Mouse (Mus musculus) limb, embryonic 13.5 days (tissue): Measurements from ENCODE around the gene Ifih1. TPM values are rescaled to one million over a fixed set of nuclear protein-coding genes. Genes with fewer than 3 reads are reported as not detected.

Experiments
- ATAC-seq: fragments of 200-750 bp; cut with Nextera tagmentation; 2 replicates; pipeline ENCODE4 v1.8.0; 2017; ENCODE audit warnings: low read depth, moderate number of reproducible peaks, moderate TSS enrichment; ENCODE audit not compliant: low FRiP score
- H3K27ac ChIP-seq: fragments of 300-500 bp; sonication (generic); 2 replicates; pipeline ENCODE4 v1.5.1; 2015; ENCODE audit warnings: inconsistent platforms, mild to moderate bottlenecking, moderate library complexity
- H3K27me3 ChIP-seq: fragments of 300-500 bp; sonication (generic); 2 replicates; pipeline ENCODE4 v1.6.1; 2015; ENCODE audit warnings: mild to moderate bottlenecking, inconsistent platforms
- H3K36me3 ChIP-seq: fragments of 300-500 bp; sonication (generic); 2 replicates; pipeline ENCODE4 v1.6.1; 2015; ENCODE audit warnings: inconsistent platforms, mild to moderate bottlenecking, moderate library complexity
- H3K4me1 ChIP-seq: fragments of 300-500 bp; sonication (generic); 2 replicates; pipeline ENCODE4 v1.6.1; 2015; ENCODE audit warnings: inconsistent platforms
- H3K4me2 ChIP-seq: fragments of 300-500 bp; sonication (generic); replicated peaks from 2 replicates; pipeline ENCODE4 v1.6.1; 2015; ENCODE audit warnings: inconsistent platforms, mild to moderate bottlenecking, moderate library complexity
- H3K4me3 ChIP-seq: fragments of 300-500 bp; sonication (generic); 2 replicates; pipeline ENCODE4 v1.5.1; 2015; ENCODE audit warnings: moderate library complexity, mild to moderate bottlenecking, inconsistent platforms
- H3K9ac ChIP-seq: fragments of 300-500 bp; sonication (generic); 2 replicates; pipeline ENCODE4 v1.6.1; 2015; ENCODE audit warnings: mild to moderate bottlenecking, inconsistent platforms
- H3K9me3 ChIP-seq: fragments of 300-500 bp; sonication (generic); 2 replicates; pipeline ENCODE4 v1.6.1; 2016; ENCODE audit warnings: inconsistent platforms
- WGBS: fragments of 180-500 bp; shearing (Covaris S2); methylation state at CpG from one replicate; pipeline ENCODE4 v1.1.7; 2015; 5-methylcytosine and 5-hydroxymethylcytosine counted together
- polyA plus RNA-seq: library from polyadenylated mRNA; unstranded; fragments of >200 nt; fragmentation: Nextera tagmentation; extraction: Ambion mirVana; gene quantifications from 2 replicates; pipeline ENCODE4 v1.2.1, GENCODE M21; 2015

The Ifih1 gene
- polyA plus RNA-seq, 1 experiment from 2014 or later: 1.6 TPM

DNA sequence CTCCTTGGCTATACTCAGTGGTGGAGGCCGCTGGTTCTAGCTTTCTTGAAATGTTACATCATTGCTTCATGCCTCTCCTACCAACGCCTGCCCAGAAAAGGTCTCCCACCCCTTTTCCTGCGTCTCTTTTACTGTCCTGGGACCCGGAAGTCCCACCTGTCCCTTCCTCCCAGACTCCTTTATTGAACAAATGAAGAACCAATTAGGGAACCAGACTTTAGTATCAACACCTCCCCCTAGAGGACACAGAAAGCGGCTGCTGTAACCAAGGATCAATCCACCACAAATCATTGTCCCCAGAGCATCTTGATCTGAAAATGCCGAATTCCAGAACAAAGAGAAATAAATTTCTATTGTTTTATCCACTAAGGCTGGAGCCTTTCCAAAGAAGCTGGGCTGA is 14.5 kb upstream of the Ifih1 start:
- Histone ChIP-seq H3K4me2 (no peak overlapping the region), H3K27me3 (peaks cover 24% of the 10 kb centered on the region), H3K36me3 (no peaks in the 10 kb centered on the region), H3K4me1 (no peaks in the 10 kb centered on the region), H3K9me3 (no peaks in the 10 kb centered on the region), H3K4me3 (no peak overlapping the region), H3K27ac (no peak overlapping the region), H3K9ac (no peak overlapping the region)
- ATAC-seq: no peak
- 48% methylated on average over 6 of the region's 6 CpGs for WGBS

DNA sequence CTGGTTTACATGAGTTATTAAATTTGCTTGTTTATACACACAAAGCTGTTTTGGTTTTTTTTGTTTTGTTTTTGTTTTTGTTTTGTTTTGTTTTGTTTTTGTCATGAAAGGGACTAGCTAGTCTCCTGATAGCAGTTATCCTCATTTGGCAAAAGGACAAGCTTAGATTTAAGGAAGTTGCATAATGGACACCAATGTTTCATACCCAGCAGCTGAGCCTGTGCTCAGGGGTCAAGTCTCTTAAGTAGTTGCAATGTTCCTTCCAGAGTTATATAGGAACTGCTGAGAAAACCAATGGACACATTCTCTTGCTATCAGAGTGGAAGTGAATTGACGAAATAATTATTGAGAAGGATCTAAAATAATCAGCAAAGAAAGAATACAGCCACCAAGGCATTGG is 10.0 kb upstream of the Ifih1 start:
- H3K9ac ChIP-seq: no peak overlapping the region
- H3K4me2 ChIP-seq: no peak overlapping the region
- no peaks in the 10 kb centered on the region for H3K27me3 ChIP-seq
- no peak for ATAC-seq
- no peak overlapping the region for H3K27ac ChIP-seq
- 65% methylated on average over 1 of the region's 1 CpGs for WGBS
- no peaks in the 10 kb centered on the region for H3K9me3 ChIP-seq
- H3K36me3 ChIP-seq: no peaks in the 10 kb centered on the region
- H3K4me1 ChIP-seq: no peaks in the 10 kb centered on the region
- H3K4me3 ChIP-seq: no peak overlapping the region

DNA sequence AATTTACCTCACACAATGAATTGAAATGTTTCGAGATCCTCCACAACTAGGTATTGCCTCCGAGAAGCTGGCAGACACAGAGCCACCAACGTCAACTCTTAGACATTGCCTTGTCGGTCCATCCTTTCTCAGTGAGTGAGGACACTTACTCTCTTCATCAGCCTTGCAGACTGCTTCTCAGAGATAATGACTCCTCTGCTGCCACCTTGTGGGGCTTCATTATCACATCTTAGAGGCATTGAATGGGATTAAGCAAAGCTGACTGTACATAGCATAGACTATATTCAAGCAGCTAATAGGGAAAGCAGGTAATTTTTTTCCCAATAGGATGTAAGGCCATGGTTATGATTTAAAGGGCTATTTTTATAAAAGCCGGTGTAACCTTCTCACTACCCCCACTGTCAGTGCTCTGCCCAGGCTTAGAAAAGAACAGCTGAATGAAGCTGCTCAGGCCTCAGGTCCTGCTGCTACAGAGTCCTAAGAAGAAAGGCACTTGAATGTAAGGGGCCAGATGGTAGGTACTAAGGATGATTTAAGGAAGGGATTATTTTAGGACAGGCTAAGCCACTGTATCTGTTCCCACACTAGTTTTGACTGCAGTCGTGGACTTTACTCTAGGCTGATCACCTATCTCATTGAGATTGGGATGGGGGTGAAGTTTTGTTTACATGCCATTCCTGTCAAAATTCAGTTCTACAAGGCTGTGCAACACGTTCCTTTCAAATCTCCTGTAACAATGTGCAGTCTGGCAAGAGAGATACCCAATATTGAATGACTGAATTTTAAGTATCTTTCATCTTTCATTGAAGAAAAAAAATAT is 8.7 kb upstream of the Ifih1 start:
- H3K9ac ChIP-seq: no peak overlapping the region
- H3K36me3 ChIP-seq: no peaks in the 10 kb centered on the region
- 50% methylated on average over 7 of the region's 7 CpGs for WGBS
- H3K27ac ChIP-seq: no peak overlapping the region
- H3K4me2 ChIP-seq: no peak overlapping the region
- ATAC-seq: no peak
- H3K4me1 ChIP-seq: no peaks in the 10 kb centered on the region
- H3K4me3 ChIP-seq: no peak overlapping the region
- no peaks in the 10 kb centered on the region for H3K27me3 ChIP-seq
- H3K9me3 ChIP-seq: no peaks in the 10 kb centered on the region

DNA sequence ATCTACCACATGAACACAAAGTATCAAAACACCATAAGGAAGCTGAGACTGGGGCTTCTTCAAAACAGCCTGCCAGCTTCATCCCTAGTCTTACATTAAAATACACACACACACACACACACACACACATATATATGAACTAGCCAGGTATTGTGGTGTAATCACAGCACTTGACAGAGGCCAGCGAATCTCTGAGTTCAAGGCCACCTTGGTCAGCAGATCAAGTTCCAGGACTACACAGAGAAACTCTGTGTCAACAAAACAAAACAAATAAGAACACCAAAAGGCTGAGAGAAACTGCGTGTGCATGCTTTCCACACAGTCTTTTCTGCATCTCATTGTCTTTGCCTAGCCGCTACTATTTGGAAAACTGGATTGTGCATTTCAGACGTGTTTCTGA is 6.4 kb upstream of the Ifih1 start:
- WGBS: 78% methylated on average over 4 of the region's 4 CpGs

DNA sequence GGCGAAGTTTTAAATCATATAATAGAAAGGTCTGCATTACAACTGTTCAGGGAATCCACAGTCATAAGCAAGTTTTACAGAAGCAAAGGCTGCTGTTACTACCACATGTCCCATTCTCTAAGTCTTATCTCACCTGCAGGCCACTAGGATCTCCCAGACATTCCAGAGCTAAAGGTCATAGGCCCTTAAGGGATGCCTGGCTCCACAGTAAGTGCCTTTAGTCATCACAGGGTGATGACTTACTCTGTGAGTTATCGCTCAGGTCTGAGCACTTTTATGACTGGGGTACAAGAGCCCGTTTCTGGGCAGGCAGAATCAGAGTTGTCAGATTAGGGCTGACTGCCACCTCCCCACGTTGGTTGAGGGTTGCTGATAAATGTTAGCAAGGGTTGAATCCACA is 5.8 kb upstream of the Ifih1 start:
- ATAC-seq: no peak
- Histone ChIP-seq H3K9me3 (no peaks in the 10 kb centered on the region), H3K4me3 (no peak overlapping the region), H3K4me1 (peaks cover 3% of the 10 kb centered on the region; the same call in 1 of the 2 replicates), H3K9ac (no peak overlapping the region), H3K27ac (no peak overlapping the region), H3K36me3 (no peaks in the 10 kb centered on the region), H3K27me3 (no peaks in the 10 kb centered on the region), H3K4me2 (no peak overlapping the region)
- WGBS: 55% methylated on average over 4 of the region's 4 CpGs

More for the DNA sequence above, 6.4 kb upstream of the Ifih1 start:
- Histone ChIP-seq H3K4me2 (no peak overlapping the region), H3K4me3 (no peak overlapping the region), H3K27me3 (no peaks in the 10 kb centered on the region), H3K36me3 (no peaks in the 10 kb centered on the region), H3K9ac (no peak overlapping the region), H3K4me1 (no peaks in the 10 kb centered on the region), H3K9me3 (no peaks in the 10 kb centered on the region), H3K27ac (no peak overlapping the region)
- no peak for ATAC-seq

DNA sequence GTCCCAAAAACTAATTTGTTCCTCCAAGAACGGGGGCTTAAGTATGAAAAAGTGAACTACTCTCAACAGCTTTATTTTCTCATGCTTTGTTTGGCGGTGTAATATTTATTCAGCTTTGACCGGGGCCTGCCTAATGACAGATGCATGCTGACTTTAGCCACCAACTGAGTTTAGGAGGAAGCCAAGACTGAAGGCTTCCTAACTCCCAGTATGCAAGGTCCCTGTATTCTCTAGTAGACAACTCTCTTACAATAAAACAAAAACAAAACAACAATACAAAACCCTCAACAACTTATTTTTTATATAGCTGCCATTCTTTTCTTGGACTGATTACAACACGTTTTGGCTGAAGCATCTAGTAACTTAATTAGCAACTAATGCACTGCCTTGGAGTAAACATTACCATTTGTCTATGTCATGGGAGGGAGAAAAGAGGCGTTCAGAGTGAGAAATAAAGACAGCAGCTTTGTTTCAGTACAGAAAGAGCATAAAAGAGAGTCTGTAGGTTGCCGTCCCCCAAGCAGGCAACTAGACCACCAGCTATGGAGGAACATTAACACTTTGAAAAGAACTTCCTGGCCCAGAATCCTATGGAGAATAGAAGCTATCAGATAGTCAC is 725 bp upstream of the Ifih1 start:
- H3K9me3 ChIP-seq: no peaks in the 10 kb centered on the region
- H3K4me1 ChIP-seq: peaks cover 9% of the 10 kb centered on the region; the same call in 1 of the 2 replicates
- 23% methylated on average over 6 of the region's 6 CpGs for WGBS
- H3K9ac ChIP-seq: no peak overlapping the region
- peaks cover 6% of the 10 kb centered on the region; the same call in 1 of the 2 replicates for H3K27me3 ChIP-seq
- H3K36me3 ChIP-seq: no peaks in the 10 kb centered on the region
- peak overlapping the region; percentile 58 for H3K4me3 ChIP-seq
- H3K27ac ChIP-seq: no peak overlapping the region
- no peak for ATAC-seq
- H3K4me2 ChIP-seq: peak overlapping the region; percentile 71

DNA sequence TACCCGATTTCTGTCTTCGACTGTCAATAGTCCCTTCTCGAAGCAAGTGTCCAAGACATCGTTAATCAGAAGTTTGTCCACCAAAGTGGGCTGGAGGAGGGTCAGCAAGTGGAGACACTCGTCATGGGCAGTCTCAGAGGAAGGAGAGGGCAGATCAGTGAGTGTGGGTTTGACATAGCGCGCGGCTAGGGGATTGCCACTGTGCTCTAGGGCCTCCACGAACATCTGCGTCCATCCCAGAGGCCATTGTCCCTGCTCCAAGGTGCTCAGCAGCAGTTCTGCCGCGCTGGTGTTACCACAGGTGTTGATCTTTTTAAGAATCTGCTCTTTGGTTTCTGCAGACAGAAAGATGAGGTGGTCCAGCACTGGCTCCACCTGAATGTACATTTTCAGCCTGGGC is 580 bp downstream of the Ifih1 start:
- ATAC-seq: peak; percentile 30
- Histone ChIP-seq H3K36me3 (no peaks in the 10 kb centered on the region), H3K9me3 (no peaks in the 10 kb centered on the region), H3K27ac (no peak overlapping the region), H3K27me3 (peaks cover 6% of the 10 kb centered on the region; the same call in 1 of the 2 replicates), H3K4me1 (peaks cover 9% of the 10 kb centered on the region; the same call in 1 of the 2 replicates), H3K4me2 (peak overlapping the region; percentile 71), H3K9ac (peak overlapping the region; percentile 69; the same call in 1 of the 2 replicates), H3K4me3 (peak overlapping the region; percentile 58)
- 37% methylated on average over 12 of the region's 12 CpGs for WGBS

DNA sequence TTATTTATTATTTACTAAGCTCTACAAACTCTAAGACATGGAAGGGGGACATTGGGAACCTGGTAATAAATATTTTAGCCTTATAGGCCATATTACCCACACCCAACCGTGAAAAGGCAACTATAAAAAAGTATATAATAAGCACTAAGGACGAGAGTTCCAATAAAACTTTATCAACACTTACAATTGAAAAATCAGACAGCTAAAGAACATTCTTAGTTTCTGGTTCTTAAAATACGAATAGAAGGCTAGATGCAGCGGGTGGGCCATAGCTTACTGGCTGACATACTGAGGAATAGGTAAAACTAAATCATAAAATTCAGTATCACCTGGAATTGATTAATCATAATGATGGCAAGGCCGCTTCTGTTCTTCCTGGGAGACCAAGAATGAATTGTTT is 1.2 kb downstream of the Ifih1 start:
- Histone ChIP-seq H3K36me3 (no peaks in the 10 kb centered on the region), H3K4me3 (no peak overlapping the region), H3K9me3 (no peaks in the 10 kb centered on the region), H3K4me2 (no peak overlapping the region), H3K9ac (no peak overlapping the region), H3K27me3 (peaks cover 6% of the 10 kb centered on the region; the same call in 1 of the 2 replicates), H3K27ac (no peak overlapping the region), H3K4me1 (peaks cover 9% of the 10 kb centered on the region; the same call in 1 of the 2 replicates)
- WGBS: 69% methylated on average over 5 of the region's 5 CpGs
- no peak for ATAC-seq

DNA sequence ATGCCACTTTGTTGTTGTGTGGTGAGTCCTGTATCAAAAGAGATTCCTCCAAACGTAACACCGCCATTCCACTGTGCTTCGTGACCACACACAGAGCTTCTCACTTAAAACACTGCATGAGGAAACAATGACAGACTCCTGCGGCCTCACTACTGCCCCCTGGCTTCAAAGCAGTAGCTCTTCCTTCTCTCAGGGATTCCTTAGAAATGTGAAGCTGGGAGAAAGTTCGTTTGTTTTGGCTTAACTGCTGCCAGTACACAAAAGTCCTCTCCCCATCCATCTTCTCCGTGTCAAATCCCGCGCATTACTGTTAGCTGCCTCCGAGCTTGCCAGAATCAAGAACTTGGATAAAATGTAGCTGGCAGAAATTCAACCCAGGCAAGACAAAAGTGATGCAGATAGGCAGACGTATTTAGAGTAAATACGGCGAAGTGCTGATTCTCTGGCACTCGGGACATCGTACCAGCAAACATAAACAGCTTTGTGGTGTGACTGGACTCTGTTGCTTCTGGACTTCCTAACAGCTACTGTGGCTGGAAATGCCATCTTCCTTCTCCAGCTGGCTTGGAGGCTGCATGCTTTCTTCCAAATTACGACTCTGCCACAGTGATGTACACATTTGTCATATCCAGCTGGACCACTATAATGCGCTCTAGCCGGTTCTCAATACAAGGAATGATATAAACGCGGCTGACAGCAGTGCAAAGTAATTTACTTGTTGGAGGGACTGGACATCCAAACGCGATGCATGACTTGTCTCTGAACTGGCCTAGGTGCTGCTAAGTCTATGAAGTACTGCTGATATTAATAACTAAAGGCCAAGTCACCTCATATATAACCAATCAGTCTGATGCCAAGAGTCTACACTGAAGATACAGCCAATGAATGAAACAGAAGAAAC is 2.4 kb downstream of the Ifih1 start:
- H3K27me3 ChIP-seq: peaks cover 6% of the 10 kb centered on the region; the same call in 1 of the 2 replicates
- H3K27ac ChIP-seq: no peak overlapping the region
- peaks cover 9% of the 10 kb centered on the region; the same call in 1 of the 2 replicates for H3K4me1 ChIP-seq
- H3K9ac ChIP-seq: no peak overlapping the region
- ATAC-seq: no peak
- H3K36me3 ChIP-seq: no peaks in the 10 kb centered on the region
- H3K4me3 ChIP-seq: no peak overlapping the region
- WGBS: 51% methylated on average over 21 of the region's 21 CpGs
- H3K9me3 ChIP-seq: no peaks in the 10 kb centered on the region
- peak overlapping the region; percentile 19; the same call in 1 of the 2 replicates for H3K4me2 ChIP-seq

DNA sequence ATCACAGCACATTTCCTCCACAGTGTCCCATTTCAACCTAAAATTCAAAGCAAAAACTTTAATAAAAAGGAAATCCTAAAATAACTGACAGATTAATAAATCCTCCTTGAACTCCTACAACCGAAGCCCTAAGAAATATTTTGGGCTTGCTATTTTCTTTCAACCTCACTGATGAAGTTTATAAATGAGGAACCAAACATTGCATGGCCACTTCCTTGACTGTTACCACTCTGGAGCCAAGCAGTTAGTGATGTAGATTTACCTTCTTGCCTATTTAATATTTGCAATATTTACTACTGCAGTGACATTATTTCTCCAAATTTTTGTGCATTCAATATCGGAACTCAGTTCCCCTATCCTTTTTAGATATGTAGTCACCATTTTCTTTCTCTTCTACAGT is 6.2 kb downstream of the Ifih1 start:
- H3K4me2 ChIP-seq: no peak overlapping the region
- H3K4me3 ChIP-seq: no peak overlapping the region
- no peak for ATAC-seq
- no peaks in the 10 kb centered on the region for H3K4me1 ChIP-seq
- WGBS: 88% methylated on average over 2 of the region's 2 CpGs
- H3K36me3 ChIP-seq: no peaks in the 10 kb centered on the region
- no peak overlapping the region for H3K9ac ChIP-seq
- no peaks in the 10 kb centered on the region for H3K9me3 ChIP-seq
- H3K27ac ChIP-seq: no peak overlapping the region
- H3K27me3 ChIP-seq: peaks cover 6% of the 10 kb centered on the region; the same call in 1 of the 2 replicates

DNA sequence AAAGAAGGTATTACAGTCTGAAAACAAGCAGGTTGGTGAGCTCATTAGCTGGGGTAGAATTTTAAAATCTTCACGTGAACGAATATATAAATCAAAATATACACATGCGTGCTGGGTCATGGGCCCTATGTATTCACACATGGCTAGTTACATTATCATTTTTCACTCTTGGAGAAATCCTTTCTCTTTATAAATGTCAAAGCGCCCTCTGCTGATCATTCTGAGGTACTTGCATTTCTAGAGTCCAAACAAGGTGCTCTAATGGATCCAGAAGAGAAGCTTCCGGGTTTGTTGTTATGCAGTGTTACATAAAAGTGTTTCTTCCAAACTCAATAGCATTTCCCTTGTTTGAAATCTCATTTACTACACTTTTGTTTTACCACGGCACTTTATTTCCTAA is 15.6 kb downstream of the Ifih1 start:
- ATAC-seq: no peak
- no peaks in the 10 kb centered on the region for H3K36me3 ChIP-seq
- H3K27me3 ChIP-seq: 0 out of 2 replicates have a peak, but pooled peaks cover 3% of the 10 kb centered on the region
- WGBS: 27% methylated on average over 6 of the region's 6 CpGs
- no peaks in the 10 kb centered on the region for H3K9me3 ChIP-seq
- no peak overlapping the region for H3K27ac ChIP-seq
- H3K4me1 ChIP-seq: no peaks in the 10 kb centered on the region
- H3K4me2 ChIP-seq: no peak overlapping the region
- no peak overlapping the region for H3K4me3 ChIP-seq
- H3K9ac ChIP-seq: no peak overlapping the region

DNA sequence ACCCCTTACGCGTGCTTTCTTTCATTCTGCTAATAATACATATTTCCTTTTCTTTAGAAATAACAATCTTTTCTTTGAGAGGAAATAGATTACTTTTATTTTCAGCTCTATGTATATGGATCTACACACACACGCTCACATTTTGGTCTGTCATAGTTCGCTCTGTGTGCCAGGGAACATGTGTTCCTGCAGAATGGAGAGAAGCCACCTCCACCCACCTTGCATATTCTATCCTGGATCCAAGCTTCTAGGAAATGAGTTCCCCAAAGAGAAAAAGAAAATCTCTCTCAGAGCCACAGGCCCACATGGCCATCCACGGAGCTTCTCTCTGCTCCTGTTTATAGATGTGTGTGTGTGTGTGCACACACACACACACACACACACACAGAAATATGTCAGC is 17.7 kb downstream of the Ifih1 start:
- no peak overlapping the region for H3K4me3 ChIP-seq
- H3K9me3 ChIP-seq: no peaks in the 10 kb centered on the region
- H3K4me2 ChIP-seq: no peak overlapping the region
- H3K9ac ChIP-seq: no peak overlapping the region
- 0 out of 2 replicates have a peak, but pooled peaks cover 3% of the 10 kb centered on the region for H3K27me3 ChIP-seq
- no peaks in the 10 kb centered on the region for H3K4me1 ChIP-seq
- no peaks in the 10 kb centered on the region for H3K36me3 ChIP-seq
- no peak for ATAC-seq
- no peak overlapping the region for H3K27ac ChIP-seq
- WGBS: 86% methylated on average over 5 of the region's 5 CpGs
